Mouse (Mus musculus) MEL (cell line): Measurements from ENCODE around the gene Ntrk3.

Source experiments
- CTCF ChIP-seq, 3 experiments: IDR thresholded peaks in 2 of 3; conservative IDR thresholded peaks in 1 of 3; 2 replicates each; pipeline ENCODE4 v1.5.1; 2011 to 2012; ENCODE audit warnings: low read length in 3 of 3, low read depth in 2 of 3, mild to moderate bottlenecking in 2 of 3, improper control_type of control experiment in 1 of 3, inconsistent platforms in 1 of 3, mixed read lengths in 1 of 3, moderate library complexity in 1 of 3; ENCODE audit not compliant: control insufficient read depth in 1 of 3, insufficient read depth in 1 of 3, poor library complexity in 1 of 3, severe bottlenecking in 1 of 3
- MYB ChIP-seq: IDR thresholded peaks from 2 replicates; pipeline ENCODE4 v1.6.1; 2011; ENCODE audit warnings: mild to moderate bottlenecking, low read depth, low read length, improper control_type of control experiment
- MYC ChIP-seq: IDR thresholded peaks from 2 replicates; pipeline ENCODE4 v1.6.1; 2011; ENCODE audit warnings: low read depth, mild to moderate bottlenecking, low read length, improper control_type of control experiment, moderate library complexity
- POLR2AphosphoS5 ChIP-seq: IDR thresholded peaks from 2 replicates; pipeline ENCODE4 v1.6.1; 2012; ENCODE audit warnings: low read depth, borderline replicate concordance, mild to moderate bottlenecking, inconsistent platforms, low read length, moderate library complexity, mixed read lengths
- ZNF384 ChIP-seq: IDR thresholded peaks from 2 replicates; pipeline ENCODE4 v1.6.1; 2012; ENCODE audit warnings: low read depth, mild to moderate bottlenecking, inconsistent platforms, low read length, improper control_type of control experiment

DNA sequence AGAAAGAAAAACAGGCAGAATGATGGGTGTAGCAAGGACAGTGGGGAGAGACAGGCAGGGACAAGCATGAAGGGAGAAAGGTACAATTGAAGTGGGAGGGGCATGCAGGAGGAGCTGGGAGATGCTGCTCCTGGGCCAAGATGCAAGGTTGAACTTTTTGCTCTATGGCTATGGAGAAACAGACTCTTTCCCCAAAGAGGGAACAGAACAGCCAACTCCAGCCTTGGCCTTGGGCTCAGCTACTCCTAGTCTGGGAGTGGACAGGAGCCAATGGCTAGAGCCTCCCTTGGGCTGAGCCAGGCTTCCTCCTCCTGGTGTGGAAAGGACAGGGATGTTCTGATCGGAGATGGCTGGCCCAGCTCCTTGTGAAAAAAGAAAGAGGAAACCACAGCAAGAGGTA lies 145.6 kb downstream of the Ntrk3 start:
- TF ChIP-seq ZNF384 = no peak
- TF ChIP-seq MYC = no peak
- no peak for TF ChIP-seq MYB
- TF ChIP-seq CTCF (IDR thresholded peaks at IDR 0.05 in 2 of 3, conservative IDR thresholded peaks at IDR 0.05 in 1 of 3; ENCODE audit: control insufficient read depth in 1 of 3, insufficient read depth in 1 of 3, low read depth in 2 of 3, low read length in 3 of 3, poor library complexity in 1 of 3, severe bottlenecking in 1 of 3) = no peak
- no peak for TF ChIP-seq POLR2AphosphoS5
